Mouse (Mus musculus) G1E (cell line): Measurements from ENCODE around the gene Alkbh4.

Source experiments
- CTCF ChIP-seq: IDR thresholded peaks from 2 replicates; pipeline ENCODE4 v1.5.1; 2012; ENCODE audit warnings: low read depth, low read length, inconsistent platforms, mixed read lengths
- GATA1 ChIP-seq: IDR thresholded peaks from 2 replicates; pipeline ENCODE4 v1.6.1; 2012; ENCODE audit warnings: borderline replicate concordance, low read length, inconsistent platforms, mixed read lengths
- GATA2 ChIP-seq: IDR thresholded peaks from 2 replicates; pipeline ENCODE4 v1.6.1; 2012; ENCODE audit warnings: low read depth, low read length, inconsistent platforms, borderline replicate concordance
- POLR2AphosphoS5 ChIP-seq: IDR thresholded peaks from 2 replicates; pipeline ENCODE4 v1.6.1; 2012; ENCODE audit warnings: low read depth, low read length, inconsistent platforms; ENCODE audit not compliant: insufficient replicate concordance
- TAL1 ChIP-seq: conservative IDR thresholded peaks from 2 replicates; pipeline ENCODE4 v1.6.1; 2012; ENCODE audit warnings: low read depth, low read length, inconsistent platforms, mixed read lengths

- TF ChIP-seq CTCF, result no peak
- TF ChIP-seq TAL1, result no peak
- no peak for TF ChIP-seq POLR2AphosphoS5
- no peak for TF ChIP-seq GATA1
- no peak for TF ChIP-seq GATA2
Measured at GRCm38 (mm10) chr5:136108486-136108885, 27.5 kb upstream of the Alkbh4 start.
